Mouse (Mus musculus): ENCODE measurements around the gene Gm14632. TPM values are rescaled to one million over a fixed set of nuclear protein-coding genes. Genes with fewer than 3 reads are reported as not detected.
"Not testable (repeated sequence)": the region's sequence is repeated elsewhere in the genome, so short reads cannot be mapped to it uniquely, and the experiment has no call there.

Gm14632 gene
- not detected in 2 replicates for polyA plus RNA-seq (2016; fragmentation: Nextera tagmentation; extraction: Ambion mirVana)

DNA sequence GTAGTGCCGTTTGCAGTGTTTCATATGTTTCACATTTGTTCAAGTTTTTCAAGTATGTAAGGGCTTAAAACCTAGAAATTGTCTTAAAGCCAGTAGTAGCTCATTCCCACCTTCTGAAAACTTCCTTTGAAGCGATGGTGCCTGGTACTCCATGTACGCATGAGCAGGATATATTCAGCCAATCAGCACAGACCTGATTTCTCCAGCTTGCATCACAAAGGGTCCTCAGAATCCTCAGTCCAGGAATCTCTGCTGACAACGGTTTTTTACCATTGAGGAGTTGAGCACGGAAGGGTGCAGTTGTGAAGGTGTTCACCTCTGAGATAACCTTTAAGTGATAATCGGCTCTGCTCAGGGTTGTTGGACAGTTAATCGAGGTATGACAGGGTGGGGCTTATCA lies at the start of gene Gm14632:
Gm14632 (plus strand) TSS at position 301 of the 400 bp plus-strand sequence.
- H3K4me3 ChIP-seq; H3K27me3 ChIP-seq; H3K27ac ChIP-seq (replicated peaks); H3K4me2 ChIP-seq (replicated peaks); H3K9me3 ChIP-seq; ATAC-seq (ENCODE audit: low FRiP score, low read depth); H3K36me3 ChIP-seq; H3K9ac ChIP-seq (replicated peaks); H3K4me1 ChIP-seq: not testable (repeated sequence)
- WGBS, result 87% methylated on average over 4 of the region's 7 CpGs
